Comparison of ENCODE assay signal across 8 mouse cellular contexts in genomic region chr5:24029946-24030578, GRCm38 (mm10). TPM values are rescaled to one million over a fixed set of nuclear protein-coding genes. Genes with fewer than 3 reads are reported as not detected.
DNase-seq lines count a peak whose midpoint lies in the region; ATAC-seq and TF ChIP-seq lines count a peak whose summit lies in the region.

No protein-coding gene starts in this region.

- H3K9me3 ChIP-seq in embryonic facial prominence, embryonic 11.5 days (replicated peaks; ENCODE audit: control insufficient read depth, low read length): no peaks in the 10 kb centered on the region
- H3K9me3 ChIP-seq in hindbrain, embryonic 14.5 days (ENCODE audit: control insufficient read depth, low read length): no peaks in the 10 kb centered on the region

- peak overlapping the region; percentile 83 for H3K9ac ChIP-seq in embryonic facial prominence, embryonic 11.5 days (replicated peaks; ENCODE audit: low read length)
- peak overlapping the region; percentile 91 for H3K9ac ChIP-seq in hindbrain, embryonic 14.5 days

- H3K4me3 ChIP-seq in embryonic facial prominence, embryonic 11.5 days (ENCODE audit: low read depth, low read length): peak overlapping the region; percentile 84
- H3K4me3 ChIP-seq in hindbrain, embryonic 14.5 days (replicated peaks; ENCODE audit: low read length): peak overlapping the region; percentile 94
- peak overlapping the region; percentile 93 for H3K4me3 ChIP-seq in testis, adult 2 months (ENCODE audit: control insufficient read depth, low read depth, low read length)

- no peaks in the 10 kb centered on the region for H3K4me1 ChIP-seq in embryonic facial prominence, embryonic 11.5 days (ENCODE audit: control insufficient read depth, insufficient read depth, low read length)
- peaks cover 19% of the 10 kb centered on the region for H3K4me1 ChIP-seq in hindbrain, embryonic 14.5 days (replicated peaks; ENCODE audit: control insufficient read depth, insufficient read depth, low read length)
- no peaks in the 10 kb centered on the region; the same call in none of the 2 replicates for H3K4me1 ChIP-seq in testis, adult 2 months (ENCODE audit: control insufficient read depth, insufficient read depth, low read length)

- no peak for TF ChIP-seq CTCF in testis, adult 2 months (IDR thresholded peaks at IDR 0.05; ENCODE audit: control insufficient read depth, insufficient read depth, insufficient replicate concordance, low read depth, low read length)

- peak; percentile 70 for ATAC-seq in embryonic facial prominence, embryonic 11.5 days (replicated peaks; ENCODE audit: insufficient number of reproducible peaks, low FRiP score, low TSS enrichment, low read depth)
- peak; percentile 67 for ATAC-seq in hindbrain, embryonic 14.5 days (ENCODE audit: low FRiP score)
- no peak for ATAC-seq in megakaryocyte-erythroid progenitor cell, adult 5-6 weeks (replicated peaks; ENCODE audit: low FRiP score, low TSS enrichment, poor library complexity, severe bottlenecking)

- DNase-seq in layer of hippocampus, postnatal 25 days (ENCODE audit: extremely low spot score in 1 of 2, low spot score in 1 of 2): peak; percentile 14
- no peak for DNase-seq in layer of hippocampus, adult 8-10 months (ENCODE audit: low spot score in 2 of 2)
- peak; percentile 44 for DNase-seq in NIH3T3 (ENCODE audit: low read depth)
- DNase-seq in embryonic facial prominence, embryonic 11.5 days (ENCODE audit: low spot score): peak; percentile 43
- DNase-seq in hindbrain, embryonic 14.5 days (ENCODE audit: low spot score): no peak
- peak; percentile 39 for DNase-seq in lung, postnatal 10 days

- H3K27me3 ChIP-seq in embryonic facial prominence, embryonic 11.5 days (ENCODE audit: control insufficient read depth, insufficient read depth, low read length): no peaks in the 10 kb centered on the region
- no peaks in the 10 kb centered on the region for H3K27me3 ChIP-seq in hindbrain, embryonic 14.5 days (ENCODE audit: control insufficient read depth, insufficient read depth, low read length)
- H3K27me3 ChIP-seq in testis, adult 2 months (ENCODE audit: control insufficient read depth, insufficient read depth, low read length): no peaks in the 10 kb centered on the region

- WGBS in embryonic facial prominence, embryonic 11.5 days: 0% methylated on average over 58 of the region's 73 CpGs
- WGBS in hindbrain, embryonic 14.5 days: under 1% methylated on average over 67 of the region's 73 CpGs

- H3K36me3 ChIP-seq in embryonic facial prominence, embryonic 11.5 days (replicated peaks; ENCODE audit: control insufficient read depth, insufficient read depth, low read depth, low read length): no peaks in the 10 kb centered on the region
- H3K36me3 ChIP-seq in hindbrain, embryonic 14.5 days (replicated peaks; ENCODE audit: control insufficient read depth, insufficient read depth): no peaks in the 10 kb centered on the region
- H3K36me3 ChIP-seq in testis, adult 2 months (ENCODE audit: control insufficient read depth, insufficient read depth, low read length): no peaks in the 10 kb centered on the region

- peak overlapping the region; percentile 65 for H3K27ac ChIP-seq in embryonic facial prominence, embryonic 11.5 days (replicated peaks; ENCODE audit: low read depth, low read length)
- H3K27ac ChIP-seq in hindbrain, embryonic 14.5 days: peak overlapping the region; percentile 77
- peak overlapping the region; percentile 73 for H3K27ac ChIP-seq in testis, adult 2 months (ENCODE audit: control insufficient read depth, insufficient read depth, low read depth, low read length)

- H3K4me2 ChIP-seq in embryonic facial prominence, embryonic 11.5 days (ENCODE audit: low read depth, low read length): peak overlapping the region; percentile 90
- peak overlapping the region; percentile 87 for H3K4me2 ChIP-seq in hindbrain, embryonic 14.5 days (replicated peaks)

- TF ChIP-seq POLR2A in testis, adult 2 months (IDR thresholded peaks at IDR 0.05; ENCODE audit: control insufficient read depth, low read depth, low read length): no peak

RNA-seq across cellular contexts. Expression of gene Fam126a, which starts 0.4 kb away (rescaled TPM):
- 10 to 100 TPM; 24.8 to 25.1 TPM for total RNA-seq in layer of hippocampus, postnatal 25 days (2021)
- 10 to 100 TPM; 24.2 to 28.1 (median 25.3) TPM for total RNA-seq in layer of hippocampus, adult 8-10 months (2022)
- polyA plus RNA-seq in embryonic facial prominence, embryonic 11.5 days (2014; fragmentation: Nextera tagmentation; extraction: Ambion mirVana): 32.0 and 35.6 TPM in 2 replicates
- polyA plus RNA-seq in hindbrain, embryonic 14.5 days (2014; fragmentation: Nextera tagmentation; extraction: Ambion mirVana): 37.9 and 41.8 TPM in 2 replicates
- 43.5 and 51.3 TPM in 2 replicates for polyA plus RNA-seq in testis, adult 2 months (2012; rRNA removed)
- 46.6 and 46.8 TPM in 2 replicates for total RNA-seq in megakaryocyte-erythroid progenitor cell, adult 5-6 weeks (2014; fragmentation: Nextera tagmentation)
- total RNA-seq in megakaryocyte-erythroid progenitor cell, adult 5-6 weeks (2017): 58.4 TPM in 2 replicates

Comparison
In these comparisons a context has a peak if more than half of its experiments do, and no peak if none do; other contexts are left out.
1. DNase-seq: peak in layer of hippocampus, postnatal 25 days (2 of 2), NIH3T3 (single experiment), embryonic facial prominence, embryonic 11.5 days (single experiment) and lung, postnatal 10 days (single experiment); none in layer of hippocampus, adult 8-10 months (0 of 2) and hindbrain, embryonic 14.5 days (single experiment).
2. Peak in every context shown above with its lines, with median percentiles within 50 percentile points of each other: H3K27ac ChIP-seq and H3K4me3 ChIP-seq.